Mouse (Mus musculus) liver, embryonic 14.5 days (tissue): ENCODE data around the gene Trmt1. TPM values are rescaled to one million over a fixed set of nuclear protein-coding genes. Genes with fewer than 3 reads are reported as not detected.

Experiments
- ATAC-seq: fragments of 200-750 bp; cut with Nextera tagmentation; 2 replicates; pipeline ENCODE4 v1.8.0; 2017; ENCODE audit warnings: moderate number of reproducible peaks, mild to moderate bottlenecking, moderate library complexity; ENCODE audit not compliant: insufficient read depth
- DNase-seq, 3 experiments: peaks; one replicate each; pipeline ENCODE4 v3.0.0-alpha.2; 2012 to 2013; ENCODE audit warnings: low read depth in 3 of 3, low spot score in 3 of 3
- H3K27ac ChIP-seq: fragments of 300-500 bp; sonication (generic); 2 replicates; pipeline ENCODE4 v1.5.1; 2014; ENCODE audit warnings: moderate library complexity, mild to moderate bottlenecking, control low read depth, inconsistent platforms
- H3K27me3 ChIP-seq: fragments of 300-500 bp; sonication (generic); 2 replicates; pipeline ENCODE4 v1.6.1; 2014; ENCODE audit warnings: mild to moderate bottlenecking, low read length, moderate library complexity; ENCODE audit not compliant: control insufficient read depth, insufficient read depth
- H3K36me3 ChIP-seq: fragments of 300-500 bp; sonication (generic); replicated peaks from 2 replicates; pipeline ENCODE4 v1.6.1; 2014; ENCODE audit warnings: low read depth; ENCODE audit not compliant: control insufficient read depth, insufficient read depth
- H3K4me1 ChIP-seq, 2 experiments: fragments of 200-500 bp in 1 of 2; fragments of 300-500 bp in 1 of 2; sonication (generic) in 1 of 2; replicated peaks; 2 replicates each; pipeline ENCODE4 v1.6.1; 2012 to 2014; ENCODE audit warnings: antibody characterized with exemption in 1 of 2, inconsistent platforms in 1 of 2, low read length in 1 of 2; ENCODE audit not compliant: control insufficient read depth in 2 of 2, insufficient read depth in 2 of 2
- H3K4me2 ChIP-seq: fragments of 300-500 bp; sonication (generic); 2 replicates; pipeline ENCODE4 v1.6.1; 2014; ENCODE audit warnings: low read depth, mild to moderate bottlenecking, control low read depth, moderate library complexity
- H3K4me3 ChIP-seq, 2 experiments: fragments of 200-500 bp in 1 of 2; fragments of 300-500 bp in 1 of 2; sonication (generic) in 1 of 2; 2 replicates each; pipeline ENCODE4 v1.5.1; 2012 to 2014; ENCODE audit warnings: low read depth in 2 of 2, low read length in 2 of 2, mild to moderate bottlenecking in 2 of 2, control low read depth in 1 of 2, inconsistent platforms in 1 of 2, moderate library complexity in 1 of 2; ENCODE audit not compliant: insufficient read depth in 1 of 2
- H3K9ac ChIP-seq: fragments of 300-500 bp; sonication (generic); replicated peaks from 2 replicates; pipeline ENCODE4 v1.6.1; 2014; ENCODE audit warnings: mild to moderate bottlenecking, control low read depth, moderate library complexity
- H3K9me3 ChIP-seq: fragments of 300-500 bp; sonication (generic); 2 replicates; pipeline ENCODE4 v1.6.1; 2016; ENCODE audit warnings: low read length, mixed read lengths; ENCODE audit not compliant: control insufficient read depth
- CTCF ChIP-seq: IDR thresholded peaks from 2 replicates; pipeline ENCODE4 v1.5.1; 2016; ENCODE audit warnings: antibody characterized with exemption, low read depth, control low read depth
- EP300 ChIP-seq: IDR thresholded peaks from 2 replicates; pipeline ENCODE4 v1.6.1; 2016; ENCODE audit warnings: antibody characterized with exemption, low read depth
- WGBS: fragments of 180-500 bp; shearing (Covaris S2); extraction: QIAGEN DNeasy Blood & Tissue Kit; methylation state at CpG from one replicate; pipeline ENCODE4 v1.1.7; 2014; ENCODE audit not compliant: insufficient replicate concordance; 5-methylcytosine and 5-hydroxymethylcytosine counted together
- polyA plus RNA-seq, 2 experiments: library from polyadenylated mRNA; depleted of rRNA in 1 of 2; stranded (reverse) in 1 of 2; unstranded in 1 of 2; fragments of >200 nt; fragmentation: Nextera tagmentation in 1 of 2; extraction: Ambion mirVana in 1 of 2; gene quantifications; 2 replicates each; pipeline versions ENCODE4 v1.2.1 to v1.2.3; 2012 to 2014

Gene Trmt1
- polyA plus RNA-seq, 2 experiments, result 27.4 to 37.5 TPM

GRCm38 (mm10) chr8:84735597-84735996 is 49.5 kb downstream of the Trmt1 start:
- Histone ChIP-seq H3K27ac (no peak overlapping the region), H3K9ac (no peak overlapping the region), H3K36me3 (no peaks in the 10 kb centered on the region), H3K27me3 (no peaks in the 10 kb centered on the region), H3K4me1 (peaks cover 16 to 26% of the 10 kb centered on the region in 2 experiments), H3K4me2 (no peak overlapping the region), H3K4me3 (no peak overlapping the region), H3K9me3 (no peaks in the 10 kb centered on the region)
- TF ChIP-seq EP300, result no peak
- no peak for ATAC-seq
- no peak for DNase-seq
- WGBS, result 70% methylated on average over 2 of the region's 2 CpGs

GRCm38 (mm10) chr8:84736521-84736920 is 50.4 kb downstream of the Trmt1 start:
- Histone ChIP-seq H3K4me3 (no peak overlapping the region), H3K4me1 (peaks cover 9 to 18% of the 10 kb centered on the region in 2 experiments), H3K4me2 (no peak overlapping the region), H3K27me3 (0 out of 2 replicates have a peak, but pooled peaks cover 3% of the 10 kb centered on the region), H3K9me3 (no peaks in the 10 kb centered on the region), H3K36me3 (no peaks in the 10 kb centered on the region), H3K27ac (no peak overlapping the region), H3K9ac (no peak overlapping the region)
- no peak for ATAC-seq
- TF ChIP-seq CTCF (no peak), EP300 (no peak)
- no peak for DNase-seq
- 87% methylated on average over 4 of the region's 4 CpGs for WGBS

- TF ChIP-seq EP300, result no peak
- TF ChIP-seq CTCF, result peak; percentile 100
- peak overlapping the region; percentile 39 for H3K9ac ChIP-seq
- no peaks in the 10 kb centered on the region for H3K9me3 ChIP-seq
- H3K27me3 ChIP-seq, result 0 out of 2 replicates have a peak, but pooled peaks cover 3% of the 10 kb centered on the region
- 5% methylated on average over 16 of the region's 16 CpGs for WGBS
- DNase-seq, result peak; percentile 69 to 72 (median 70)
- peak overlapping the region; percentile 51 for H3K4me2 ChIP-seq
- peak overlapping the region in 1 of 2 experiments; percentile 32; a peak in 1 of 4 replicates for H3K4me3 ChIP-seq
- ATAC-seq, result peak; percentile 68
- H3K27ac ChIP-seq, result no peak overlapping the region
- peaks cover 0 to 7% of the 10 kb centered on the region in 2 experiments for H3K4me1 ChIP-seq
- H3K36me3 ChIP-seq, result no peaks in the 10 kb centered on the region
Measured at GRCm38 (mm10) chr8:84737608-84738007, 51.5 kb downstream of the Trmt1 start.

DNA sequence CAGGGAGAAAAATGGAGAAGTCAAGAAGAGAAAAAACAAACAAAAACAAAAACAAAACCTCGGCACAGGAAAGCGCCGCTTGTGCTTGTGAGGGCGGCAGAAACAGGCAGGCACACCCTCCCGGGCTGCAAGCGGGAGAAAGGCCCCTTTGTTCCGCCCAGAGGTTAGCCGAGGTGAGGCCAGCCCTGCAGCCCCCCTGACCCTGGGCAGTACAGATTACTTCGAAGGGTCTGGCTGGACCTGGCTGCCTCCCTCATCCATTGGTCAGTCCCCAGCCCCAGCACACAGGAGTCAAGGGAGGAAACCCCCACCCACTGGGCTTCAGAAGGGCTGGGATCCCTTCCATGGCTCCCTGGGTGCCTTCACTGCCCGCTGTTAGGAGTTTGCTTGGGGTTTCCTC is 52.2 kb downstream of the Trmt1 start:
- DNase-seq, result no peak
- Histone ChIP-seq H3K9ac (peak overlapping the region; percentile 39; the same call in 1 of the 2 replicates), H3K4me2 (peak overlapping the region; percentile 51), H3K4me1 (peaks cover 0 to 11% of the 10 kb centered on the region in 2 experiments; a peak in 3 of 4 replicates), H3K4me3 (no peak overlapping the region), H3K36me3 (no peaks in the 10 kb centered on the region), H3K9me3 (no peaks in the 10 kb centered on the region), H3K27ac (no peak overlapping the region), H3K27me3 (0 out of 2 replicates have a peak, but pooled peaks cover 3% of the 10 kb centered on the region)
- TF ChIP-seq EP300 (no peak), CTCF (no peak)
- WGBS, result 25% methylated on average over 10 of the region's 10 CpGs
- ATAC-seq, result no peak

- no peak overlapping the region for H3K4me2 ChIP-seq
- TF ChIP-seq CTCF, result no peak
- no peak for TF ChIP-seq EP300
- H3K27ac ChIP-seq, result no peak overlapping the region
- no peak for DNase-seq
- ATAC-seq, result no peak
- no peaks in the 10 kb centered on the region for H3K9me3 ChIP-seq
- no peak overlapping the region for H3K4me3 ChIP-seq
- no peaks in the 10 kb centered on the region for H3K36me3 ChIP-seq
- H3K9ac ChIP-seq, result no peak overlapping the region
- 69% methylated on average over 10 of the region's 10 CpGs for WGBS
- 0 out of 2 replicates have a peak, but pooled peaks cover 3% of the 10 kb centered on the region for H3K27me3 ChIP-seq
- peaks cover 0 to 14% of the 10 kb centered on the region in 2 experiments for H3K4me1 ChIP-seq
Measured at GRCm38 (mm10) chr8:84738715-84739400, 52.8 kb downstream of the Trmt1 start.
